Mouse (Mus musculus): ENCODE results near the gene Gpr19.

The Gpr19 gene

GRCm38 (mm10) chr6:134849985-134850384 lies 48.4 kb downstream of the Gpr19 start:
- no peak for DNase-seq (ENCODE audit: low read depth, low spot score)

- no peak for DNase-seq (ENCODE audit: low read depth, low spot score)
These were observed 48.9 kb downstream of the Gpr19 start for GRCm38 (mm10) chr6:134849461-134849860.

GRCm38 (mm10) chr6:134848197-134848890 lies 50.0 kb downstream of the Gpr19 start:
- peak; percentile 56 for DNase-seq (ENCODE audit: low read depth, low spot score)

- DNase-seq (ENCODE audit: low read depth, low spot score) = no peak
These were observed 50.8 kb downstream of the Gpr19 start for GRCm38 (mm10) chr6:134847550-134847949.

- DNase-seq (ENCODE audit: low read depth, low spot score) = no peak
These were observed 52.1 kb downstream of the Gpr19 start for GRCm38 (mm10) chr6:134846308-134846707.

- DNase-seq (ENCODE audit: low read depth, low spot score) = no peak
These were observed 52.7 kb downstream of the Gpr19 start for GRCm38 (mm10) chr6:134845726-134846125.

- no peak for DNase-seq (ENCODE audit: low read depth, low spot score)
These were observed 58.0 kb downstream of the Gpr19 start for GRCm38 (mm10) chr6:134840346-134840745.

GRCm38 (mm10) chr6:134838111-134838510 lies 60.3 kb downstream of the Gpr19 start:
- DNase-seq (ENCODE audit: low read depth, low spot score) = peak; percentile 25

GRCm38 (mm10) chr6:134834585-134835251 lies 63.7 kb downstream of the Gpr19 start:
- DNase-seq (ENCODE audit: low read depth, low spot score) = no peak

GRCm38 (mm10) chr6:134830776-134831175 lies 67.6 kb downstream of the Gpr19 start:
- peak; percentile 38 for DNase-seq (ENCODE audit: low read depth, low spot score)

- DNase-seq (ENCODE audit: low read depth, low spot score) = peak; percentile 98
These were observed 68.3 kb downstream of the Gpr19 start, which contains the start of gene Crebl2 for GRCm38 (mm10) chr6:134829786-134830700. Gene Crebl2, plus strand, starts transcription at chr6:134830154.

- DNase-seq (ENCODE audit: low read depth, low spot score) = peak; percentile 72
These were observed 75.5 kb downstream of the Gpr19 start for GRCm38 (mm10) chr6:134822844-134823243.

GRCm38 (mm10) chr6:134820411-134820810 lies 78.0 kb downstream of the Gpr19 start:
- no peak for DNase-seq (ENCODE audit: low read depth, low spot score)

- no peak for DNase-seq (ENCODE audit: low read depth, low spot score)
These were observed 78.6 kb downstream of the Gpr19 start for GRCm38 (mm10) chr6:134819741-134820140.

All from CD4-positive, CD25-positive, alpha-beta regulatory T cell, adult 2 months (primary cell).